ENCODE assay signal across 12 mouse cellular contexts in genomic region chr4:105290847-105291475, GRCm38 (mm10).
DNase-seq lines count a peak whose midpoint lies in the region; ATAC-seq and TF ChIP-seq lines count a peak whose summit lies in the region.
"Had no signal": no experiment of that assay in that cellular context is flagged by ENCODE, and none has a peak within 500 bp of the region (broad histone marks: within the 10 kb centered on the region; RNA-seq: fewer than 3 reads in every experiment).

No protein-coding gene starts in this region.

- no peak for TF ChIP-seq CTCF in forebrain, postnatal 0 days (IDR thresholded peaks at IDR 0.05; ENCODE audit: low read depth)
- TF ChIP-seq CTCF in liver, postnatal 0 days (IDR thresholded peaks at IDR 0.05; ENCODE audit: low read depth): no peak
- TF ChIP-seq CTCF in brain, embryonic 14.5 days (IDR thresholded peaks at IDR 0.05; ENCODE audit: borderline replicate concordance, extremely low read depth, insufficient read depth, insufficient read length): no peak

- peak; percentile 53 for DNase-seq in forebrain, embryonic 11.5 days (ENCODE audit: low spot score)
- no peak for DNase-seq in forebrain, postnatal 0 days
- no peak for DNase-seq in liver, postnatal 0 days
- no peak for DNase-seq in liver, embryonic 11.5 days (ENCODE audit: low spot score)
- DNase-seq in brain, embryonic 14.5 days (ENCODE audit: low read depth): peak; percentile 78
- DNase-seq in cerebellum, adult 18-20 months: no peak
- no peak for DNase-seq in lung, postnatal 36 days
- DNase-seq: adrenal gland, postnatal 25 days; cerebellum, adult 9-11 months; liver, embryonic 13.5 days; thymus, postnatal 36 days had no signal

- no peak overlapping the region for H3K9ac ChIP-seq in forebrain, embryonic 11.5 days (ENCODE audit: low read length)
- H3K9ac ChIP-seq in forebrain, postnatal 0 days: no peak overlapping the region
- no peak overlapping the region for H3K9ac ChIP-seq in liver, postnatal 0 days (replicated peaks)
- H3K9ac ChIP-seq in liver, embryonic 11.5 days (ENCODE audit: low read depth, low read length): no peak overlapping the region
- H3K9ac ChIP-seq in midbrain, embryonic 13.5 days (replicated peaks): no peak overlapping the region
- H3K9ac ChIP-seq: liver, embryonic 13.5 days had no signal

- TF ChIP-seq EP300 in liver, postnatal 0 days (IDR thresholded peaks at IDR 0.05; ENCODE audit: low read depth): no peak

- no peaks in the 10 kb centered on the region for H3K27me3 ChIP-seq in forebrain, embryonic 11.5 days (ENCODE audit: control insufficient read depth, insufficient read depth, low read length)
- H3K27me3 ChIP-seq in forebrain, postnatal 0 days (ENCODE audit: insufficient read depth, low read length): no peaks in the 10 kb centered on the region
- H3K27me3 ChIP-seq in liver, postnatal 0 days (ENCODE audit: insufficient read depth, low read length): no peaks in the 10 kb centered on the region
- H3K27me3 ChIP-seq in liver, embryonic 11.5 days (replicated peaks; ENCODE audit: control insufficient read depth, insufficient read depth, low read length): no peaks in the 10 kb centered on the region
- H3K27me3 ChIP-seq in midbrain, embryonic 13.5 days: no peaks in the 10 kb centered on the region
- H3K27me3 ChIP-seq: liver, embryonic 13.5 days had no signal

- no peak overlapping the region for H3K4me3 ChIP-seq in forebrain, embryonic 11.5 days (ENCODE audit: low read depth, low read length)
- no peak overlapping the region for H3K4me3 ChIP-seq in forebrain, postnatal 0 days (ENCODE audit: low read depth, low read length)
- no peak overlapping the region for H3K4me3 ChIP-seq in liver, postnatal 0 days (ENCODE audit: low read depth, low read length)
- H3K4me3 ChIP-seq in liver, embryonic 11.5 days (ENCODE audit: low read depth, low read length): no peak overlapping the region
- no peak overlapping the region for H3K4me3 ChIP-seq in midbrain, embryonic 13.5 days (replicated peaks)
- H3K4me3 ChIP-seq: liver, embryonic 13.5 days had no signal

- H3K27ac ChIP-seq in forebrain, embryonic 11.5 days (ENCODE audit: low read depth, low read length): peak overlapping the region; percentile 47; the same call in 1 of the 2 replicates
- no peak overlapping the region for H3K27ac ChIP-seq in forebrain, postnatal 0 days (ENCODE audit: low read depth, low read length)
- H3K27ac ChIP-seq in liver, postnatal 0 days (ENCODE audit: low read depth): no peak overlapping the region
- no peak overlapping the region for H3K27ac ChIP-seq in liver, embryonic 11.5 days (ENCODE audit: low read depth, low read length)
- H3K27ac ChIP-seq in midbrain, embryonic 13.5 days: no peak overlapping the region
- H3K27ac ChIP-seq: liver, embryonic 13.5 days had no signal

- TF ChIP-seq POLR2A in brain, embryonic 14.5 days (IDR thresholded peaks at IDR 0.05; ENCODE audit: borderline replicate concordance, extremely low read depth, insufficient read depth, insufficient read length, poor library complexity, severe bottlenecking): no peak

- H3K4me2 ChIP-seq in forebrain, embryonic 11.5 days (ENCODE audit: low read depth, low read length, severe bottlenecking): no peak overlapping the region
- H3K4me2 ChIP-seq in forebrain, postnatal 0 days (ENCODE audit: low read depth): no peak overlapping the region
- H3K4me2 ChIP-seq in liver, postnatal 0 days (ENCODE audit: low read depth, low read length): no peak overlapping the region
- H3K4me2 ChIP-seq in liver, embryonic 11.5 days: no peak overlapping the region
- no peak overlapping the region for H3K4me2 ChIP-seq in midbrain, embryonic 13.5 days (replicated peaks)
- H3K4me2 ChIP-seq: liver, embryonic 13.5 days had no signal

- 3% methylated on average over 11 of the region's 11 CpGs for WGBS in forebrain, embryonic 11.5 days
- 11% methylated on average over 11 of the region's 11 CpGs for WGBS in forebrain, postnatal 0 days
- 36% methylated on average over 11 of the region's 11 CpGs for WGBS in liver, postnatal 0 days (ENCODE audit: insufficient replicate concordance)
- 34% methylated on average over 11 of the region's 11 CpGs for WGBS in liver, embryonic 11.5 days
- 5% methylated on average over 11 of the region's 11 CpGs for WGBS in midbrain, embryonic 13.5 days

- ATAC-seq in forebrain, embryonic 11.5 days (replicated peaks; ENCODE audit: low FRiP score): peak; percentile 67
- no peak for ATAC-seq in forebrain, postnatal 0 days
- ATAC-seq in liver, postnatal 0 days: peak; percentile 12; the same call in 1 of the 2 replicates
- ATAC-seq in liver, embryonic 11.5 days (replicated peaks; ENCODE audit: low FRiP score): no peak
- ATAC-seq in midbrain, embryonic 13.5 days: peak; percentile 60; the same call in 1 of the 2 replicates

- no peaks in the 10 kb centered on the region for H3K9me3 ChIP-seq in forebrain, embryonic 11.5 days (ENCODE audit: control insufficient read depth, low read length)
- H3K9me3 ChIP-seq in forebrain, postnatal 0 days (ENCODE audit: low read length): no peaks in the 10 kb centered on the region
- no peaks in the 10 kb centered on the region for H3K9me3 ChIP-seq in liver, postnatal 0 days (ENCODE audit: low read length)
- H3K9me3 ChIP-seq in liver, embryonic 11.5 days (ENCODE audit: control insufficient read depth, low read length): no peaks in the 10 kb centered on the region
- no peaks in the 10 kb centered on the region for H3K9me3 ChIP-seq in midbrain, embryonic 13.5 days
- H3K9me3 ChIP-seq: liver, embryonic 13.5 days had no signal

- H3K36me3 ChIP-seq in forebrain, embryonic 11.5 days (ENCODE audit: control insufficient read depth, insufficient read depth, low read length): no peaks in the 10 kb centered on the region
- no peaks in the 10 kb centered on the region for H3K36me3 ChIP-seq in forebrain, postnatal 0 days (ENCODE audit: insufficient read depth)
- no peaks in the 10 kb centered on the region for H3K36me3 ChIP-seq in liver, postnatal 0 days (replicated peaks; ENCODE audit: insufficient read depth, low read length)
- H3K36me3 ChIP-seq in liver, embryonic 11.5 days (ENCODE audit: control insufficient read depth, insufficient read depth, low read length): no peaks in the 10 kb centered on the region
- no peaks in the 10 kb centered on the region for H3K36me3 ChIP-seq in midbrain, embryonic 13.5 days
- H3K36me3 ChIP-seq: liver, embryonic 13.5 days had no signal

- peaks cover 2% of the 10 kb centered on the region; the same call in 1 of the 2 replicates for H3K4me1 ChIP-seq in forebrain, embryonic 11.5 days (replicated peaks; ENCODE audit: control insufficient read depth, insufficient read depth, low read length)
- H3K4me1 ChIP-seq in forebrain, postnatal 0 days (ENCODE audit: insufficient read depth): no peaks in the 10 kb centered on the region
- H3K4me1 ChIP-seq in liver, postnatal 0 days (ENCODE audit: insufficient read depth): peaks cover 12% of the 10 kb centered on the region
- no peaks in the 10 kb centered on the region; the same call in 1 of the 2 replicates for H3K4me1 ChIP-seq in liver, embryonic 11.5 days (replicated peaks; ENCODE audit: control insufficient read depth, insufficient read depth, low read length)
- H3K4me1 ChIP-seq in midbrain, embryonic 13.5 days (replicated peaks): peaks cover 14% of the 10 kb centered on the region; the same call in 1 of the 2 replicates

Comparison
In these comparisons a context has a peak if more than half of its experiments do, and no peak if none do; other contexts are left out.
1. ATAC-seq: peak in forebrain, embryonic 11.5 days (single experiment), liver, postnatal 0 days (single experiment) and midbrain, embryonic 13.5 days (single experiment); none in forebrain, postnatal 0 days (single experiment) and liver, embryonic 11.5 days (single experiment).
2. DNase-seq: peak in forebrain, embryonic 11.5 days (single experiment) and brain, embryonic 14.5 days (single experiment); none in forebrain, postnatal 0 days (single experiment), liver, postnatal 0 days (single experiment), liver, embryonic 11.5 days (single experiment), cerebellum, adult 18-20 months (0 of 2) and lung, postnatal 36 days (single experiment).